Mouse (Mus musculus): ENCODE measurements around the gene Pgr.

DNA sequence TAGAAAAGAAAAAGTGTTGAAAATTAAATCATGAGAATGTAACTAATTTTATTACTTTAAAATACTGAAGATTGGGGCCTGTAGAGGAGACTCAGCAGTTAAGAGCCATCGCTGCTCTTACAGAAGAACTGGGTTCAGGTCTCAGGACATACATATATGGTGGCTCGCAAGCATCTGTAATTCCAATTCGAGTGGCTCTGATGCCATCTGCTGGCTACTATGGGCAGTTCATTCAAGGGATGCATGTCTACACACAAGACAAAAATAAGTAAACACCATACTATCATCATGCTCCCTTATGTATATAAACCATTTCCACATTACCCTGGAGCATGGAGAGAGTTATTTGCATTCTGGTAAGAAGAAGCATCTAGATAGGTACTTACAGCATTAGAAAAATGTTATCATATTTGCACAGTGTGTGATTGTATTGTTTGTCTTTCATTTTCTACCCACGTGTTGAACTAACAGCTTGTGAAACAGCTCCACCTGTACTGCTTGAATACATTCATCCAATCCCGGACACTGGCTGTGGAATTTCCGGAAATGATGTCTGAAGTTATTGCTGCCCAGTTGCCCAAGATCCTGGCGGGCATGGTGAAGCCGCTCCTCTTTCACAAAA is 65.0 kb downstream of the Pgr start:
- TF ChIP-seq POLR2A (IDR thresholded peaks at IDR 0.05; ENCODE audit: control insufficient read depth, extremely low read depth, insufficient read depth, low read length, poor library complexity) (no peak), CTCF (IDR thresholded peaks at IDR 0.05; ENCODE audit: borderline replicate concordance, control insufficient read depth, extremely low read depth, insufficient read depth, low read length, poor library complexity) (no peak)

Data from thymus, adult 2 months (tissue).